Mouse (Mus musculus) myocyte (in vitro differentiated cells): ENCODE results near the gene Sema4g.

Source experiments
- E2F4 ChIP-seq: IDR thresholded peaks from one replicate; pipeline ENCODE4 v1.6.1; 2011; ENCODE audit warnings: mild to moderate bottlenecking, control low read depth, moderate library complexity; ENCODE audit not compliant: insufficient read depth
- MYOG ChIP-seq, 3 experiments: IDR thresholded peaks; one replicate each; pipeline ENCODE4 v1.6.1; 2011; ENCODE audit warnings: control low read depth in 2 of 3, low read depth in 2 of 3, mild to moderate bottlenecking in 2 of 3; ENCODE audit not compliant: insufficient read length in 2 of 3, control insufficient read depth in 1 of 3, insufficient read depth in 1 of 3
- POLR2A ChIP-seq: IDR thresholded peaks from one replicate; pipeline ENCODE4 v1.6.1; 2011; ENCODE audit warnings: low read depth, mild to moderate bottlenecking, control low read depth, moderate library complexity; ENCODE audit not compliant: insufficient read length
- POLR2AphosphoS2 ChIP-seq: IDR thresholded peaks from one replicate; pipeline ENCODE4 v1.6.1; 2011; ENCODE audit warnings: low read depth, control low read depth; ENCODE audit not compliant: insufficient read length
- REST ChIP-seq: IDR thresholded peaks from one replicate; pipeline ENCODE4 v1.6.1; 2011; ENCODE audit warnings: mild to moderate bottlenecking, control low read depth, moderate library complexity; ENCODE audit not compliant: insufficient read depth, insufficient read length
- TCF12 ChIP-seq: IDR thresholded peaks from one replicate; pipeline ENCODE4 v1.6.1; 2011; ENCODE audit warnings: mild to moderate bottlenecking, control low read depth; ENCODE audit not compliant: poor library complexity, insufficient read depth, severe bottlenecking
- USF1 ChIP-seq: IDR thresholded peaks from one replicate; pipeline ENCODE4 v1.6.1; 2011; ENCODE audit warnings: low read depth, mild to moderate bottlenecking, control low read depth, moderate library complexity

- no peak for TF ChIP-seq POLR2A
- TF ChIP-seq POLR2AphosphoS2 = peak; percentile 69
- no peak for TF ChIP-seq REST
- no peak for TF ChIP-seq MYOG (IDR thresholded peaks at IDR 0.05; ENCODE audit: control insufficient read depth in 1 of 3, insufficient read depth in 1 of 3, insufficient read length in 2 of 3, low read depth in 2 of 3)
- no peak for TF ChIP-seq E2F4
- TF ChIP-seq USF1 = no peak
- no peak for TF ChIP-seq TCF12
Measured at GRCm38 (mm10) chr19:45026958-45027670, 38.2 kb downstream of the Sema4g start.
